Mouse (Mus musculus) cerebellum, adult 2 months (tissue): ENCODE data around the gene Limch1.

Experiments used
- CTCF ChIP-seq: fragments of 200-500 bp; IDR thresholded peaks from 2 replicates; pipeline ENCODE4 v1.5.1; 2011; ENCODE audit warnings: low read depth, mild to moderate bottlenecking, control low read depth, low read length, moderate library complexity, borderline replicate concordance; ENCODE audit not compliant: insufficient read depth
- POLR2A ChIP-seq: fragments of 200-500 bp; IDR thresholded peaks from 2 replicates; pipeline ENCODE4 v1.6.1; 2011; ENCODE audit warnings: low read length, control low read depth, borderline replicate concordance; ENCODE audit not compliant: insufficient read depth

DNA sequence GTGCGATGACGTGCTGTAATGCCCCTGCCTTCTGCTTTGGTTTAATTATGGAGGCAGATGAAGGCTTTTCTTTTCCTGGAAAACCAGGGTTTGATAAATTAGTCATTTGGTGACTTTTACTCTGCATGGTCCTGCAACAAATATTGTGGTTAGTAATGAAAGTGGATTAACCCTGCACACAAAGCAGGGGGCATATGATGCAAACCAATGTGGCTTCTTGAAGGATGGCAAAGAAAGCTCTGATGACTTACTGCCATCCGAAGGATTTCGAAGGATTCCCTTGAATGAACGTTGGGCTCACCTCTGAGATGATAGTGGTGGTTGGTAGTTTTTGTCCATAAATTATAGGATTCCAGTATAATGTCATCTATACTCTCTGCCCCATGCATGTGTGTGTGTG, 108.6 kb downstream of the Limch1 start:
- no peak for TF ChIP-seq CTCF
- no peak for TF ChIP-seq POLR2A
